Mouse (Mus musculus): ENCODE results near the gene Sema3f. TPM values are rescaled to one million over a fixed set of nuclear protein-coding genes. Genes with fewer than 3 reads are reported as not detected.
A peak's percentile ranks its signal among the peaks of the same experiment; 100 is the strongest.
"Not testable (repeated sequence)": the region's sequence is repeated elsewhere in the genome, so short reads cannot be mapped to it uniquely, and the experiment has no call there.

Sema3f gene
- polyA plus RNA-seq, 1 experiment from 2014 or later: 38.4 TPM

GRCm38 (mm10) chr9:107685231-107685981 lies 24.9 kb downstream of the Sema3f start:
- ATAC-seq (ENCODE audit: low FRiP score, low TSS enrichment): peak; percentile 69
- no peaks in the 10 kb centered on the region for H3K9me3 ChIP-seq (ENCODE audit: control insufficient read depth, low read length)
- H3K9ac ChIP-seq (ENCODE audit: low read depth, low read length): no peak overlapping the region
- no peak overlapping the region for H3K4me2 ChIP-seq (replicated peaks; ENCODE audit: low read depth, low read length)
- no peaks in the 10 kb centered on the region for H3K27me3 ChIP-seq (ENCODE audit: control insufficient read depth, insufficient read depth, low read length)
- 38% methylated on average over 17 of the region's 17 CpGs for WGBS
- no peak overlapping the region for H3K4me3 ChIP-seq (ENCODE audit: low read length)
- H3K27ac ChIP-seq (ENCODE audit: low read depth, low read length): no peak overlapping the region
- H3K4me1 ChIP-seq (ENCODE audit: control insufficient read depth, insufficient read depth, low read length): no peaks in the 10 kb centered on the region
- H3K36me3 ChIP-seq (ENCODE audit: control insufficient read depth, insufficient read depth, low read length): peaks cover 71% of the 10 kb centered on the region

- Histone ChIP-seq H3K27ac (ENCODE audit: low read depth, low read length) (no peak overlapping the region), H3K4me1 (ENCODE audit: control insufficient read depth, insufficient read depth, low read length) (no peaks in the 10 kb centered on the region), H3K9me3 (ENCODE audit: control insufficient read depth, low read length) (no peaks in the 10 kb centered on the region), H3K36me3 (ENCODE audit: control insufficient read depth, insufficient read depth, low read length) (peaks cover 47% of the 10 kb centered on the region), H3K27me3 (ENCODE audit: control insufficient read depth, insufficient read depth, low read length) (peaks cover 3% of the 10 kb centered on the region), H3K4me3 (ENCODE audit: low read length) (no peak overlapping the region), H3K4me2 (replicated peaks; ENCODE audit: low read depth, low read length) (no peak overlapping the region), H3K9ac (ENCODE audit: low read depth, low read length) (no peak overlapping the region)
- ATAC-seq (ENCODE audit: low FRiP score, low TSS enrichment): no peak
- WGBS: 84% methylated on average over 20 of the region's 20 CpGs
These were observed 27.9 kb downstream of the Sema3f start for GRCm38 (mm10) chr9:107682405-107682804.

- Histone ChIP-seq H3K9ac (ENCODE audit: low read depth, low read length) (0 out of 2 replicates have a peak within 1 kb of the TSS, but pooled peaks have one; percentile 7), H3K9me3 (ENCODE audit: control insufficient read depth, low read length) (no peaks in the 10 kb centered on the region), H3K4me1 (ENCODE audit: control insufficient read depth, insufficient read depth, low read length) (peaks cover 11% of the 10 kb centered on the region; the same call in 1 of the 2 replicates), H3K4me2 (replicated peaks; ENCODE audit: low read depth, low read length) (no peak within 1 kb of the TSS), H3K4me3 (ENCODE audit: low read length) (no peak within 1 kb of the TSS), H3K36me3 (ENCODE audit: control insufficient read depth, insufficient read depth, low read length) (peaks cover 24% of the 10 kb centered on the region), H3K27ac (ENCODE audit: low read depth, low read length) (no peak within 1 kb of the TSS), H3K27me3 (ENCODE audit: control insufficient read depth, insufficient read depth, low read length) (peaks cover 24% of the 10 kb centered on the region)
- 40% methylated on average over 5 of the region's 5 CpGs for WGBS
- ATAC-seq (ENCODE audit: low FRiP score, low TSS enrichment): no peak
These were observed 30.8 kb downstream of the Sema3f start, which contains the start of gene Gnat1 for GRCm38 (mm10) chr9:107679501-107679900. Gnat1 (minus strand) TSS chr9:107679712.

- no peak for ATAC-seq (ENCODE audit: low FRiP score, low TSS enrichment)
- Histone ChIP-seq H3K4me3 (ENCODE audit: low read length) (no peak overlapping the region), H3K4me2 (replicated peaks; ENCODE audit: low read depth, low read length) (no peak overlapping the region), H3K4me1 (ENCODE audit: control insufficient read depth, insufficient read depth, low read length) (peaks cover 11% of the 10 kb centered on the region; the same call in 1 of the 2 replicates), H3K36me3 (ENCODE audit: control insufficient read depth, insufficient read depth, low read length) (peaks cover 18% of the 10 kb centered on the region), H3K9ac (ENCODE audit: low read depth, low read length) (no peak overlapping the region), H3K27me3 (ENCODE audit: control insufficient read depth, insufficient read depth, low read length) (peaks cover 24% of the 10 kb centered on the region), H3K9me3 (ENCODE audit: control insufficient read depth, low read length) (no peaks in the 10 kb centered on the region), H3K27ac (ENCODE audit: low read depth, low read length) (no peak overlapping the region)
- 91% methylated on average over 2 of the region's 2 CpGs for WGBS
These were observed 31.4 kb downstream of the Sema3f start for GRCm38 (mm10) chr9:107678861-107679260.

- Histone ChIP-seq H3K27me3 (ENCODE audit: control insufficient read depth, insufficient read depth, low read length) (peaks cover 24% of the 10 kb centered on the region), H3K36me3 (ENCODE audit: control insufficient read depth, insufficient read depth, low read length) (peaks cover 12% of the 10 kb centered on the region), H3K4me1 (ENCODE audit: control insufficient read depth, insufficient read depth, low read length) (peaks cover 11% of the 10 kb centered on the region; the same call in 1 of the 2 replicates)
- not testable (repeated sequence) for H3K27ac ChIP-seq (ENCODE audit: low read depth, low read length); H3K9ac ChIP-seq (ENCODE audit: low read depth, low read length); H3K4me3 ChIP-seq (ENCODE audit: low read length); ATAC-seq (ENCODE audit: low FRiP score, low TSS enrichment); H3K9me3 ChIP-seq (ENCODE audit: control insufficient read depth, low read length); H3K4me2 ChIP-seq (replicated peaks; ENCODE audit: low read depth, low read length)
- WGBS: 35% methylated on average over 14 of the region's 14 CpGs
These were observed 32.3 kb downstream of the Sema3f start for GRCm38 (mm10) chr9:107677819-107678526.

GRCm38 (mm10) chr9:107677091-107677784 lies 33.0 kb downstream of the Sema3f start:
- ATAC-seq (ENCODE audit: low FRiP score, low TSS enrichment): no peak
- Histone ChIP-seq H3K4me2 (replicated peaks; ENCODE audit: low read depth, low read length) (no peak overlapping the region), H3K4me3 (ENCODE audit: low read length) (no peak overlapping the region), H3K27ac (ENCODE audit: low read depth, low read length) (no peak overlapping the region), H3K27me3 (ENCODE audit: control insufficient read depth, insufficient read depth, low read length) (peaks cover 24% of the 10 kb centered on the region), H3K9me3 (ENCODE audit: control insufficient read depth, low read length) (no peaks in the 10 kb centered on the region), H3K4me1 (ENCODE audit: control insufficient read depth, insufficient read depth, low read length) (peaks cover 11% of the 10 kb centered on the region; the same call in 1 of the 2 replicates), H3K36me3 (ENCODE audit: control insufficient read depth, insufficient read depth, low read length) (peaks cover 6% of the 10 kb centered on the region; the same call in 1 of the 2 replicates), H3K9ac (ENCODE audit: low read depth, low read length) (no peak overlapping the region)
- 20% methylated on average over 17 of the region's 17 CpGs for WGBS

- Histone ChIP-seq H3K9ac (ENCODE audit: low read depth, low read length) (peak overlapping the region; percentile 40; the same call in 1 of the 2 replicates), H3K4me1 (ENCODE audit: control insufficient read depth, insufficient read depth, low read length) (peaks cover 11% of the 10 kb centered on the region; the same call in 1 of the 2 replicates), H3K9me3 (ENCODE audit: control insufficient read depth, low read length) (no peaks in the 10 kb centered on the region), H3K27ac (ENCODE audit: low read depth, low read length) (no peak overlapping the region), H3K36me3 (ENCODE audit: control insufficient read depth, insufficient read depth, low read length) (no peaks in the 10 kb centered on the region), H3K4me3 (ENCODE audit: low read length) (peak overlapping the region; percentile 26), H3K4me2 (replicated peaks; ENCODE audit: low read depth, low read length) (peak overlapping the region; percentile 54), H3K27me3 (ENCODE audit: control insufficient read depth, insufficient read depth, low read length) (peaks cover 24% of the 10 kb centered on the region)
- 0 out of 2 replicates have a peak, but pooled peaks have one; percentile 5 for ATAC-seq (ENCODE audit: low FRiP score, low TSS enrichment)
- WGBS: 2% methylated on average over 24 of the region's 25 CpGs
These were observed 34.0 kb downstream of the Sema3f start for GRCm38 (mm10) chr9:107676302-107676701.

GRCm38 (mm10) chr9:107675671-107676301 lies 34.5 kb downstream of the Sema3f start:
- no peaks in the 10 kb centered on the region for H3K36me3 ChIP-seq (ENCODE audit: control insufficient read depth, insufficient read depth, low read length)
- no peak overlapping the region for H3K27ac ChIP-seq (ENCODE audit: low read depth, low read length)
- peak; percentile 62 for ATAC-seq (ENCODE audit: low FRiP score, low TSS enrichment)
- peaks cover 11% of the 10 kb centered on the region; the same call in 1 of the 2 replicates for H3K4me1 ChIP-seq (ENCODE audit: control insufficient read depth, insufficient read depth, low read length)
- H3K9me3 ChIP-seq (ENCODE audit: control insufficient read depth, low read length): no peaks in the 10 kb centered on the region
- H3K4me2 ChIP-seq (replicated peaks; ENCODE audit: low read depth, low read length): peak overlapping the region; percentile 54
- H3K27me3 ChIP-seq (ENCODE audit: control insufficient read depth, insufficient read depth, low read length): peaks cover 24% of the 10 kb centered on the region
- H3K4me3 ChIP-seq (ENCODE audit: low read length): peak overlapping the region; percentile 26
- WGBS: 1% methylated on average over 39 of the region's 39 CpGs
- 0 out of 2 replicates have a peak overlapping the region, but pooled peaks have one; percentile 40 for H3K9ac ChIP-seq (ENCODE audit: low read depth, low read length)

Measured in kidney, embryonic 14.5 days (tissue).